Mouse (Mus musculus): ENCODE results near the gene Klra8.
"Not testable (repeated sequence)": the region's sequence is repeated elsewhere in the genome, so short reads cannot be mapped to it uniquely, and the experiment has no call there.

Klra8 gene

DNA sequence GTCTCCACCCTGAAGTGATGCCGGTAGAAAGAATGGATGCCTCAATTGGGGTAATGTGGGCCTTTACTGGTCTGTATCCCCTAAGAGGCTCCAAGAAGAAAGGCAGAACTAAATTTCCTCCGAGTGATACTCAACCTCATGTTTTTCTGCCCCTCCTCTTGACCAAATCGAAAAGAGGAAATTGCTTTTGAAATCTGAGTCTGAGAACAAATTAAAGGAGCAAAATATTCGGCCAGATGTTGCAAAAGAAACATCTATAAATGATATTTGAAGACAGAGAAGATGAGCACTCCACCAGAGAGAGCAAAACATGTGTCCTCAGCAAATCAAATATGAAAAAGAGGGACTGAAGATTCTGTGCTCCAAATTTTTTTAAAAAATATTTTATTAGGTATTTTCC is at the start of gene Klra8:
Klra8 (minus strand) TSS at position 101 of the 400 bp plus-strand sequence.
- DNase-seq (ENCODE audit: low spot score), result not testable (repeated sequence)

DNA sequence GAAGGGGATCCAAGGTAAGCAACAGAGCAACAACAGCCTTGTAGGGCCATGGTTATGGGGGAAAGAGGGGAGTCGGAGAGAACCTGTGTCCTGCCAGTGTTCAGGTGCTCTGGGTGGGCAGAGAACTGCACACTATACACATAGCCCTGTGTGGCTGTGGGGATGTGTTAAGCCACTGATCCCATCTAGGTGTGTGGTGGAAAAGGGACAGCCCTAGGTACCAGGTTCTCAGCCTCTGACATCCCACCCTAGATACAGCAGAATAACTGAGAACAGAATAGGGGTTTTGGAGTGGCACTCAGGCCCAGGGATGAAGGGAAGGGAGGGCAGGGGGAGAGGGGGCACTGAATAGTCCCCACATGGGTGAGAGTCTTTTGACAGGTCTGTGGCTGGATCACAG is 19.2 kb downstream of the Klra8 start:
- no peak for DNase-seq (ENCODE audit: low spot score)

DNA sequence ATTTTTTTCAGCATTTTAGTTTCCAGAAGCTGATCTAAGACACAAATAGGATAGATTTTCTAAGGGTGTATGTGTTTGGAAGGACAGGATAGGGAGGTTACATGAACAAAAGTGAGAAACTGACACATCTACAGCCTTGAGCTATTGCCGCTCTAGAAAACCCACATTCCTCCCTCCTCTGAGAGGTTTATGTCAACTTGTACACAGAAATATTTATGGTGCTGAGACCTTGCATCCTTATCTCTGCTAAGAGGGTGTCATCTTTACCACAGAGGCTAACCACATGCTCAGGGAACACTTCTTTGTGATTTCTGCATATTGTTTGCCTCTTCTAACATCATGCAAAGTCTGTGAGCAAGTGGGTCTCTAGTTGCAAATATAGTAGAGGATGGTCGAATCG is 27.0 kb downstream of the Klra8 start:
- not testable (repeated sequence) for DNase-seq (ENCODE audit: low spot score)

DNA sequence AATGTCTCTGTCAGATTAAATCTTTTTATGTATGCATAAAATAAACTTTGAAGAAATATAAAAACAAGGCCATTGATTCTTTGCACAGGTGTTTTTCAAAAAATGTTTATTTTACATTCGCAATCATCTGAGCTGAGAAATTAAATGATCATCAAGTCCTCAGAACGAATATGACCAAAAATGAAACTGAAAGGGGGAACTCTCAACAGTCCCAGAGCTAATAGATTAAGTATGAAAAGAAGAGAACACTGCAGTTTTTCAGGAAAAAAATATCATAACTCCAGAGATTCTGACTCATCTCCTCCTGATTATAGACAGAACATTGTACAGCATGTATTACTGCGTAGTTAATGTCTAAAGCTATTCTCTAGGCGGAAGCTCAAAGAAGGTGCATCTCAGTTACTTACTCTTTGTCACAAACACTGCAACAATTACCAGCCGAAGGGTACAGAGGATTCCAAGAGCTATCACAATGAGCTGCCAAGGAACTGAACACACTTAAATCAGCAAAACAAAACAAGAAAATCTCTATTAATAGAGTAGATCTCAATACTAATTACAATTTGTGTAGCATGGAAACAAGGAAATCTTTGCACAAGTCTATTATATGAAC is 37.3 kb downstream of the Klra8 start:
- DNase-seq (ENCODE audit: low spot score), result no peak

DNA sequence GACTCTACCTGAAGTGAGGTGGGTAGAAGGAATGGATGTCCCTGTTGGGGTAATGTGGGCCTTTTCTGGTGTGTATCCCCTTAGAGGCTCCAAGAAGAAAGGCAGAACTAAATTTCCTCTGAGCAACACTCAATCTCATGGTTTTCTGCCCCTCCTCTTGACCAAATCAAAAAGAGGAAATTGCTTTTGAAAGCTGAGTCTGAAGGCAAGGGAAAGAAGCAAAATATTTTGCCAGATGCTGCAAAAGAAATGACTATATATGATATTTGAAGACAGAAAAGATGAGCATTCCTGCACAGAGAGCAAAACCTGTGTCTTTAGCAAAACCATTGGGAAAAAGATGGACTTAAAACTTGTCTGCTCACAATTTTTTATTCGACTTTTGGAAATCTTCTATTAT is 62.5 kb downstream of the Klra8 start, which contains the start of gene Klra4:
Klra4 (minus strand) TSS at position 101 of the 400 bp plus-strand sequence.
- DNase-seq (ENCODE audit: low spot score), result not testable (repeated sequence)

Data from c-Kit-positive CD71-positive TER-119-positive erythroid progenitor cells, embryonic 14.5 days (primary cell).